Mouse (Mus musculus) 416B (cell line): ENCODE measurements around the gene Kcna7.

ENCODE experiments used
- DNase-seq: peaks from one replicate; pipeline ENCODE4 v3.0.0; 2011; ENCODE audit warnings: low read depth

Kcna7 gene

DNA sequence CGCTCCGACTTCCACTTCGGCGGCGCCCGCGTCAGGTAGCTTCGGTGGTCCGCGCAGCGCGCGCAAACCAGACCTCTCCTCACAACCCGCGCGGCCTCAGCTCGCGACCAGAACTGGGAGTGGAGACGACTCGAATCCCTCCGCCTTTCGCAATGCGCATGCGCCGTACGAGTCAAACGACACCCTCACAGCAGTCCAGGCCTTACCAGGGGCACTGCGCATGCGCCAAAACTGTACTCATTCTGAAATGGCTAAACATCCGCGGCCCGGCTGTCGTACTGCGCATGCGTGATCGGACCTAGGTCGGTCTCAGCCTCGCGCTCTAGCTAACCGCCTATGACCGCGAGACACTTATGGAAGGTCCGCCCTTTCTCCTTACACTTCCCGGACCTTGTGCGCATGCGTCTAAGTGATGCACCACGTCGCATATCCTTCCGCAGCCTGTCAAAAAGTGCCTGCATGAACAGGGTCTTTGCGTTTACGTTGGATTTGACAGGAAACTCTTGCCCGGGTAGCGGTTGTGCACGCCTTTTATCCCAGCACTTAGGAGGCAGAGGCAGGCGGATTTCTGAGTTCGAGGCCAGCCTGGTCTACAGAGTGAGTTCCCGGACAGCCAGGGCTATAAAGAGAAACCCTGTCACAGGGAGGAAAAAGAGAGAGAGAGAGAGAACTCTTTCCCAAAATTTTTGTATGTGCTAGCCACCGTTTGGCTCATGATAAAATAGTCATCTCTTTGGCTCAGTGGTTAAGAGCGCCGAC, 9.7 kb upstream of the Kcna7 start, which contains the start of gene Snrnp70:
TSS of gene Snrnp70 (minus strand) at position 165 of the 759 bp plus-strand sequence.
- DNase-seq: peak; percentile 100

DNA sequence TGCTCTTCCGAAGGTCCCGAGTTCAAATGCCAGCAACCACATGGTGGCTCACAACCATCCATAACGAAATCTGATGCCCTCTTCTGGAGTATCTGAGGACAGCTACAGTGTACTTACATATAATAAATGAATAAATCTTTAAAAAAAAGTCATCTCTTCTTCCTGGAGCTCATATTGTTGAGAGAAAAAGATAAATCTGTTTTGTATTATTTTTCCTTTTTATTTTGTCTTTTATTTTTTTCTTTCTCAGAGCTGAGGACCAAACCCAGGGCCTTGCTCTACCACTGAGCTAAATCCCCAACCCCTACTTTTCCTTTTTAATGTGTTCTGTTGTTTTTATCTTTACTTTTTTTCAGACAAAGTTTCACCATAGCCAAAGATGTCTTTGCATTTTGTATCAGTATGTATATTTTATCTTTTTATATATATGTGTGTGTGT, 9.1 kb upstream of the Kcna7 start:
- DNase-seq: peak; percentile 58

DNA sequence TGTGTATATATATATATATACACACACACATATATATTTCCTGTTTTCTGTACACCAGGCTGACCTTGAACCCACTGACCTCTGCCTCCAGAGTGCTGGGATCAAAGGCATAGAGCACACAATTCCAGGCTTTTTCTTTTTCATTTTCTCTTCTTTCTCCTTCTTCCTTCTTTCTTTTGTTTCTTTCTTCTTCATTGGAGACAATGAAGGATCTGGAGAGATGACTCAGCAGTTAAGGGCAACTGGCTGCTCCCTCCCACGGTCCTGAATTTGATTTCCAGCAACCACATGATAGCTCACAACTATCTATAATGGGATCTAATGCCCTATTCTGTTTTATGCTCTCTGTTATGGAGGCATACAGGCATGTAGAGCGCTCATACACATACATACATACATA, 8.7 kb upstream of the Kcna7 start:
- DNase-seq: peak; percentile 53

GRCm38 (mm10) chr7:45401521-45402085, 3.9 kb upstream of the Kcna7 start:
- no peak for DNase-seq

- DNase-seq: peak; percentile 88
Measured at GRCm38 (mm10) chr7:45403532-45404261, 1.8 kb upstream of the Kcna7 start.

- no peak for DNase-seq
Measured at GRCm38 (mm10) chr7:45406157-45407156, 1.0 kb downstream of the Kcna7 start.

- no peak for DNase-seq
Measured at GRCm38 (mm10) chr7:45407836-45408235, 2.4 kb downstream of the Kcna7 start.

- no peak for DNase-seq
Measured at GRCm38 (mm10) chr7:45408351-45408750, 2.9 kb downstream of the Kcna7 start.

DNA sequence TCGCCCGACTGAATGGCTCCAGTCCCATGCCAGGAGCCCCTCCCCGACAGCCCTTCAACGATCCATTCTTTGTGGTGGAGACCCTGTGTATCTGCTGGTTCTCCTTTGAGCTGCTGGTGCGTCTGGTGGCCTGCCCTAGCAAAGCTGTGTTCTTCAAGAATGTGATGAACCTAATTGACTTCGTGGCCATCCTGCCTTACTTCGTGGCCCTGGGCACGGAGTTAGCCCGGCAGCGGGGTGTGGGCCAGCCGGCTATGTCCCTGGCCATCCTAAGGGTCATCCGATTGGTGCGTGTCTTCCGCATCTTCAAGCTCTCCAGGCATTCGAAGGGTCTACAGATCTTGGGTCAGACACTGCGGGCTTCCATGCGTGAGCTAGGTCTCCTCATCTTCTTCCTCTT, 3.5 kb downstream of the Kcna7 start:
- DNase-seq: no peak

- no peak for DNase-seq
Measured at GRCm38 (mm10) chr7:45409497-45410163, 4.2 kb downstream of the Kcna7 start.

- DNase-seq: no peak
Measured at GRCm38 (mm10) chr7:45412421-45412820, 7.0 kb downstream of the Kcna7 start.

DNA sequence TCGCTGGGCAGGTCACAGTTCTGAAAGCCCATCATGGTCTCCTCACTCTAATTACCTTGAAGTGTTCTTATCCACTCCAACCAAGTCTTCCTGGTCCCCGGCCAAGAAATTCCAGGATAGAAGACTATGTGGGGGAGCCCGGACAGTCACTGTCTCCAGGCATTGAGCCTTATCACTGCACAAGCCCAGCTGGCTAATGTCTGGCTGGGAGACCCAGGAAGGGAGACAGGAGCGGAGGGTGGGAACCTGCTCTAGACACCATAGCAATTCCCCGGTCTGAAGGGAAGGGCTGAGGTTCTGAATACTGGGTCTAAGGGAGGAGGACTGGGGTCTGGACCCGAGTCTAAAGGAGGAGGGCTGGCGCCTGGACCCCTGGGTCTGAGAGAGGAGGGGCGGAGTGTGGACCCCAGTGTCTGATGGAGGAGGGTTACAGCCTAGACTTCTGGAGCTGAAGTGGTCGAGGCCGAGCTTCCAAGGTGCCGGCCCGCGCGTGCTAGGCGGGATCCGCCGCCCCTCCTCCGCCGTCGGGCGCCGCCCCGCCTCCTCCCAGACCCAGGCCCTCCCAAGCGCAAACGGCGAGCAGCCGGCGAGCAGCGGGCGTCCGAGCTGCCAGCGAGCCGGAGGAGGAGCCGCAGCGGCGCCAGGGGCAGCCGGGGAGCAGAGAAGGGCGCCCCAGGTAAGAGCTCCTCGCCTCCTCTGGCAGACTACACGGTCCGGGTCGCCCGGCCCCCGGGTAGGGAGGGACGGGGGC, 7.8 kb downstream of the Kcna7 start, which contains the start of gene Ntf5:
TSS of gene Ntf5 (plus strand) at position 583 of the 751 bp plus-strand sequence.
- DNase-seq: no peak

- no peak for DNase-seq
Measured at GRCm38 (mm10) chr7:45413864-45414739, 8.6 kb downstream of the Kcna7 start.

- DNase-seq: no peak
Measured at GRCm38 (mm10) chr7:45414740-45415224, 9.3 kb downstream of the Kcna7 start.

DNA sequence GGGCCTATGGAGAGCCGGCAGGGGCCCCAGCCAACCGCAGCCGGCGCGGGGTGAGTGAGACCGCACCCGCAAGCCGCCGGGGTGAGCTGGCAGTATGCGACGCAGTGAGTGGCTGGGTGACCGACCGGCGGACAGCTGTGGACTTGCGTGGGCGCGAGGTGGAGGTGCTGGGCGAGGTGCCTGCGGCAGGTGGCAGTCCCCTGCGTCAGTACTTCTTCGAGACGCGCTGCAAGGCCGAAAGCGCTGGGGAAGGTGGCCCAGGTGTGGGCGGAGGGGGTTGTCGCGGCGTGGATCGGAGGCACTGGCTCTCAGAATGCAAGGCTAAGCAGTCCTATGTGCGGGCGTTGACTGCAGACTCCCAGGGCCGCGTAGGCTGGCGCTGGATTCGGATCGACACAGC, 10.2 kb downstream of the Kcna7 start:
- no peak for DNase-seq

- DNase-seq: no peak
Measured at GRCm38 (mm10) chr7:45417962-45418492, 12.6 kb downstream of the Kcna7 start.

- DNase-seq: no peak
Measured at GRCm38 (mm10) chr7:45419859-45420614, 14.6 kb downstream of the Kcna7 start.

DNA sequence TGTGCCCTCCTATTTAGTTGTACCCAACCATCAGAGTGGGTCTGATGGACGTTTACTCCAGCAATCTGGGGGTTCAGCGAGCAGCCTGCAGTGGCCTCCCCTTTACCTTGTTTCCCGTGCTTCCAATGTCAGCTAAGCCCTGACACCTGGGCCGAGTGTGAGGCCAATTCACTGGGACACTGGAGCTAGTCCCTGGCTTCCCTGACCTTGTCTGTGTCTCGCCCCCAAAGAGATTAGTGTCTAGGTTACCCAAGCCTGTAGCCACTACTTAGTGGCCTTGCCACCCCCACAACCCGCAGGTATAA, 15.1 kb downstream of the Kcna7 start, which contains the start of gene Lhb:
TSS of gene Lhb (plus strand) at position 206 of the 305 bp plus-strand sequence.
- no peak for DNase-seq
